In the genomic region with DNA sequence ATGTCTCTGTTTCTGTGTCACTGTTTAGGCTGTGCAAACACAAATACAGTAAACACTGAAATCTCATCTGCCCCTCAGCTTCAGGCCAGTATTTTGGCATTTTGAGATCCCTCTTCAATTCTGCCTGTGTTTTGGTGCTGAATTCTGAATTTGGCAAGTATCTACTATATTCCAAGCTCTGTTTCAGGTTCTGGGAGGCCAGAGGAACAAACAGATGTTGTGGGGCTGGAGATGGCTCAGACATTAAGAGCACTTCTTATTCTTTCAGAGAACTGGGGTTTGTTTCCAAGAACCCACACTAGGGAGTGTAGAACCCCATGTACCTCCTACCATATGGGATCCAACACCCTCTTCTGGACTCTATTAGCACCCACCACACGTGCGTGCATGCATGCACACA, we compare ENCODE assay signal across 26 mouse cellular contexts.
"Had no signal": no experiment of that assay in that cellular context is flagged by ENCODE, and none has a peak within 500 bp of the region (broad histone marks: within the 10 kb centered on the region; RNA-seq: fewer than 3 reads in every experiment).

No protein-coding gene starts in this region.

- H3K9me3 ChIP-seq: heart, embryonic 10.5 days; heart, embryonic 13.5 days; heart, embryonic 15.5 days; hindbrain, embryonic 10.5 days; hindbrain, embryonic 12.5 days; intestine, embryonic 15.5 days; limb, embryonic 10.5 days; limb, embryonic 12.5 days had no signal

- ATAC-seq: forebrain, embryonic 16.5 days; hindbrain, embryonic 16.5 days; inflammation-experienced regulatory T-cells, adult 6 months; intestine, postnatal 0 days had no signal

- H3K27ac ChIP-seq: heart, embryonic 10.5 days; heart, embryonic 13.5 days; heart, embryonic 15.5 days; hindbrain, embryonic 10.5 days; hindbrain, embryonic 12.5 days; hindbrain, embryonic 14.5 days; intestine, embryonic 15.5 days; layer of hippocampus, adult 2 months; left cerebral cortex, adult 2 months; limb, embryonic 10.5 days; limb, embryonic 12.5 days had no signal

- DNase-seq: gastrocnemius, adult 2 months; gastrocnemius, postnatal 10 days; gastrocnemius, postnatal 25 days; heart, adult 2 months; heart, postnatal 4 days; kidney, adult 18-20 months; kidney, adult 8-10 months; kidney, postnatal 10 days; kidney, postnatal 25 days; kidney, postnatal 4 days; liver had no signal

- H3K4me3 ChIP-seq: gastrocnemius, adult 2 months; heart, adult 2 months; heart, embryonic 10.5 days; heart, embryonic 13.5 days; heart, embryonic 15.5 days; hindbrain, embryonic 10.5 days; hindbrain, embryonic 12.5 days; intestine, embryonic 15.5 days; layer of hippocampus, adult 2 months; left cerebral cortex, adult 2 months; limb, embryonic 10.5 days; limb, embryonic 12.5 days had no signal

- H3K9ac ChIP-seq: heart, embryonic 13.5 days; heart, embryonic 15.5 days; hindbrain, embryonic 12.5 days; hindbrain, embryonic 14.5 days; intestine, embryonic 15.5 days; limb, embryonic 12.5 days had no signal

- H3K27me3 ChIP-seq: heart, embryonic 13.5 days; heart, embryonic 15.5 days; hindbrain, embryonic 12.5 days; intestine, embryonic 15.5 days; limb, embryonic 12.5 days had no signal

- H3K4me1 ChIP-seq: hindbrain, embryonic 10.5 days; hindbrain, embryonic 12.5 days; limb, embryonic 10.5 days; limb, embryonic 12.5 days had no signal

- H3K4me2 ChIP-seq: heart, embryonic 13.5 days; heart, embryonic 15.5 days; hindbrain, embryonic 12.5 days; hindbrain, embryonic 14.5 days; intestine, embryonic 15.5 days; limb, embryonic 12.5 days had no signal

- H3K36me3 ChIP-seq: heart, embryonic 10.5 days; heart, embryonic 13.5 days; heart, embryonic 15.5 days; hindbrain, embryonic 10.5 days; hindbrain, embryonic 12.5 days; intestine, embryonic 15.5 days; limb, embryonic 10.5 days; limb, embryonic 12.5 days had no signal
